Mouse (Mus musculus): Measurements from ENCODE around the gene Csrp1. TPM values are rescaled to one million over a fixed set of nuclear protein-coding genes. Genes with fewer than 3 reads are reported as not detected.

Csrp1 gene
- total RNA-seq, 2 experiments from 2014 or later, result 73.3 to 99.3 TPM

- no peak for DNase-seq
Measured at GRCm38 (mm10) chr1:135731393-135731792, 11.5 kb downstream of the Csrp1 start.

GRCm38 (mm10) chr1:135731897-135732684 lies 12.2 kb downstream of the Csrp1 start:
- no peak for DNase-seq

GRCm38 (mm10) chr1:135734225-135734937 lies 14.5 kb downstream of the Csrp1 start:
- no peak for DNase-seq

GRCm38 (mm10) chr1:135735460-135735859 lies 15.6 kb downstream of the Csrp1 start:
- DNase-seq, result no peak

- no peak for DNase-seq
Measured at GRCm38 (mm10) chr1:135744987-135745386, 25.1 kb downstream of the Csrp1 start.

GRCm38 (mm10) chr1:135746248-135746647 lies 26.4 kb downstream of the Csrp1 start:
- no peak for DNase-seq

- peak; percentile 93 to 94 for DNase-seq
Measured at GRCm38 (mm10) chr1:135752737-135753348, 33.0 kb downstream of the Csrp1 start.

- DNase-seq, result peak in 1 of 2 experiments; percentile 36
Measured at GRCm38 (mm10) chr1:135755287-135755686, 35.4 kb downstream of the Csrp1 start.

GRCm38 (mm10) chr1:135755913-135756312 lies 36.1 kb downstream of the Csrp1 start:
- no peak for DNase-seq

GRCm38 (mm10) chr1:135757287-135757686 lies 37.4 kb downstream of the Csrp1 start:
- no peak for DNase-seq

GRCm38 (mm10) chr1:135759685-135760084 lies 39.8 kb downstream of the Csrp1 start:
- no peak for DNase-seq

GRCm38 (mm10) chr1:135760216-135760615 lies 40.4 kb downstream of the Csrp1 start:
- no peak for DNase-seq

- no peak for DNase-seq
Measured at GRCm38 (mm10) chr1:135761728-135762127, 41.9 kb downstream of the Csrp1 start.

GRCm38 (mm10) chr1:135763503-135764205 lies 43.8 kb downstream of the Csrp1 start:
- DNase-seq, result no peak

- no peak for DNase-seq
Measured at GRCm38 (mm10) chr1:135764206-135764528, 44.3 kb downstream of the Csrp1 start.

- peak; percentile 82 to 89 for DNase-seq
Measured at GRCm38 (mm10) chr1:135765645-135766591, 46.1 kb downstream of the Csrp1 start, which contains the start of gene Phlda3. Phlda3 (plus strand) TSS chr1:135766119.

GRCm38 (mm10) chr1:135766592-135767306 lies 46.9 kb downstream of the Csrp1 start:
- DNase-seq, result no peak

GRCm38 (mm10) chr1:135767324-135767890 lies 47.5 kb downstream of the Csrp1 start:
- no peak for DNase-seq

GRCm38 (mm10) chr1:135768400-135768799 lies 48.5 kb downstream of the Csrp1 start:
- no peak for DNase-seq

GRCm38 (mm10) chr1:135770237-135770636 lies 50.4 kb downstream of the Csrp1 start:
- DNase-seq, result peak in 1 of 2 experiments; percentile 17

Measured in adrenal gland, postnatal 36 days (tissue).